Mouse (Mus musculus) c-Kit-positive CD71-negative TER-119-negative erythroid progenitor cells, embryonic 14.5 days (primary cell): ENCODE measurements around the gene Grin2b.

Source experiments
- DNase-seq: peaks from one replicate; pipeline ENCODE4 v3.0.0-alpha.2; 2013; ENCODE audit warnings: low read depth

Grin2b gene

DNA sequence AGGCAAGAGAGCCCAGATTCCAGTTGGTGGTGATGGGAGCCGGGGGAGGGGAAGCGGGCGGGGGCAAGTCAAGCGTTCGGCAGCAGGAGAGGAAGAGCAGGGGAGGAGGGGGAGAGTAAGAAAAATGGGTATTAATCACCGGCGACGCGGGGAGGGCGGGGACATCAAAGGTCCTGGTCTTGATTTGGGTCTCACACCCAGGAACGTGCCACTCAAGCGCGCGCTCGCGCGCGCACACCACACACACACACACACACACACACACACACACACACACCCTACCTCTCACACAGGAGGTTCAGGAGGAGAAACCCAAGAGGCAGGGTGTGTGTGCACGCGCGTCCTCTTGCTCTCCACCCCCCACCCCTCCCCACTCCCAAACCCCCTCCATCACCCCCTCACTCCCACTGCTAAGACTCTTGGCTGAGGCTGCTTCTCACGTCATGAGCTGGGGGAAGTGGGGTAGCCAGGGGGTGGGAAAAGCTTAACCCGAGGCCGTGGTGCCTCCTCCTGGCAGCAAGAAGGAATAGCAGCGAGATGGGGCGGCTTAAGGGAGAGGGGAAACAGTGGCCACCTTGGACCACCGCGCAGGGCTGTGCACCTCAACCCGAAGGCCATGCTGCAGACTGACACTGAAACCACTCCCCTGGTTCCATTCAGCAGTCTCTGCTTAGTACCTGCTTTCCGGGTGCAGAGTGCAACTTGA, at the start of gene Grin2b:
Grin2b (minus strand) TSS at position 321 of the 706 bp plus-strand sequence.
- no peak for DNase-seq

DNA sequence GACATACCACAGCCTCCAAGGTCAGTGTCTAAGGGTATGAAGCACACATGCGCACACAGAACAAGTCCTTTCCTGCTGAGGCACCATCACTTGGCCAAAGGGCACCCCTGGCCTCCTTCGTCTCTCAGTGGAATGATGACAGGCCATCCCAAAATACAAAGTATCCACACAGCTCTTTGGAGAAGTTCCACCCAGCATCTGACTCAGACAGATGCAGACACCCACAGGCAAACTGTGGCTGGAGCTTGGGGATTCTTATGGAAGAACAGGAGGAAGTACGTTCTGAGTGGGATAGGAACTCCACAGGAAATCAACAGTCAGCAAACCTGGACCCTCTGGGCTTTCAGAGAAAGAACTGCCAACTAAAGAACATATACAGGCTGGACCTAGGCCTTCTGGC, 48.6 kb upstream of the Grin2b start:
- DNase-seq: no peak

DNA sequence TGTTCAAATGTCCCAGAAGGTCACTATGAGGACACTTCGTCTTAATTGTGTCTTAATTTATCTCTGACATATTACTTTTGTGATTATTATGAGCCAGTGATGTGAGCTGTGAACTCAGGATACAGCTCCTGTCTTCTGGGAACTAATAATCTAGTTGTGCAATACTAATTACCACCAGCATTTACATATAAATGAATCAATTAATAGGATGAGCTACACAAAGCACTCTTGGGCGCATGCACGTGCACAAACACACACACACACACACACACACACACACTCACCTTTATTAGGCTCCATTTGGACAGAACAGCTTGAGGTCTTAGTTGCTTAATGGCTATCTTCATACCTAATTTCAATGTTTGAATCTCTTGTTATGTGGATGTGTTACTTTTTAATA, 37.1 kb upstream of the Grin2b start:
- no peak for DNase-seq

DNA sequence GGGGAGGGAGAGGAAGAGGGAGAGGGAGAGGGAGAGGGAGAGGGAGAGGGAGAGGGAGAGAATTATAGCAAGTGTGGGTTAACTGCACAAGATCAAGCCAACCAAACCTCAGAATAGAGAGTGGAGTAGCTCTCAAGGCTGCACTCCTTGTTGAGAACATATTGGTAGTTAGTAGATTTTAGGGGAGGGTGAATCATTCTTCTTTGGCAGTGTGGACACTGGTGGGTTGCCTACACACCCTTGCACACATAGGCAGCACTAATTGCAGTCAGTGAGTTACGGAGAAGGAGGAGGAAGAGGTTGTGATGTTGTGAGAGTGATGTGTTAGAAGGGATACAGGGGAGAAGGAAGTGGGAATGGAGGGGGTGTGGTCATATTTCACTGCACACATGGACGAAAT, 26.5 kb upstream of the Grin2b start:
- DNase-seq: no peak

DNA sequence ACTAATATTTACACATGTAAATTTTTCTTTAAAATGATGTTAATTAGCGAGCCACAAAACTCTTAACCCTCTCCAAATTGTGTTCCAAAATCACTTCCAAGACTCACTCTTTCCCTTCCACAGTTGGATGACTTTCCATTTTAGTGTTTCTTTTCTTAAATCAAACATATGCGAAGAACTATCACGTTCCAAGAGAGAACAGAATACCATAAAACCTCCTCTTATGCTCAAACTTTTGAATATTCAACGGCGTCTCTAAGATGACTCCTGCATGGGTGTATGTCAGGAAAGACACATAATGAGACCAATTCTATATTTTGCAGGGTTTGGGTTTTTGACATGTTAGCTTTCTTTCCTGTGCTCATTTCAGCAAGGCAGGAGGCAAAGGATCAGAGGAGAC, 21.3 kb upstream of the Grin2b start:
- DNase-seq: no peak

DNA sequence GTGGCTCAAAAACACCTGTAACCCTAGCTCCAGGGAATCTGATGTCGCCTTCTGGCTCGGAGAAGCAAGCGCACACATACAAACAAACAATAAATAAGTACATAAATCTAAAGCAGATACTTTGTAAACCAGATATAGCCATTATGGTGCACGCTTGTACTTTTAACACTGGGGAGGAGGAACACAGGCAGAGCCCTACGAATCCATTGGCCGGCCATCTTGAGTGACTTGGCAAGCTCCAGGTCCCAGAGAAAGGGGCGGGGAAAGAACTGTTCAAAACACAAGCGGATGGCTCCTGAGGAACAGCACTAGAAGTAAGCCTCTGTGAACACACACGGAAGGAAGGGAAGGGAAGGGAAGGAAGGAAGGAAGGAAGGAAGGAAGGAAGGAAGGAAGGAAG, 4.8 kb upstream of the Grin2b start:
- DNase-seq: no peak

DNA sequence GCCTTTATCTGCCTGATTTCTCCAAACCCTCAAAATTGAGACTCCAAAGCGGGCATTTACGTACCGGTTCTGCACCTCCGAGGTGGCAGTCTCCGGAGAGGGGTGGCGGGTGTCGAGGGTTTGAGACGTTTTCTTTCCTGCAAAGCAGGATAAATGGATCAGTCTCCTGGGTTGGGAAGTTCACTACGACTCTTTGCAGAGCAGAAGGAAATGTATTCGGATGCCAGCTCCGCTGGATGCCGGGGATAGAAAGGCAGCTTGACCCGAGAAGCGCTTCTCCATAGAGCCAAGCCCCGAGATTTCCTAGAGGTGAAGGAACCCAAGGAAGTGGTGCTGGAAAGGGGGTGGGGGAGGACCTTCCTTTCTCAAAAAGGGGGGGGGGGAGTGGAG, 515 bp downstream of the Grin2b start:
- DNase-seq: no peak

DNA sequence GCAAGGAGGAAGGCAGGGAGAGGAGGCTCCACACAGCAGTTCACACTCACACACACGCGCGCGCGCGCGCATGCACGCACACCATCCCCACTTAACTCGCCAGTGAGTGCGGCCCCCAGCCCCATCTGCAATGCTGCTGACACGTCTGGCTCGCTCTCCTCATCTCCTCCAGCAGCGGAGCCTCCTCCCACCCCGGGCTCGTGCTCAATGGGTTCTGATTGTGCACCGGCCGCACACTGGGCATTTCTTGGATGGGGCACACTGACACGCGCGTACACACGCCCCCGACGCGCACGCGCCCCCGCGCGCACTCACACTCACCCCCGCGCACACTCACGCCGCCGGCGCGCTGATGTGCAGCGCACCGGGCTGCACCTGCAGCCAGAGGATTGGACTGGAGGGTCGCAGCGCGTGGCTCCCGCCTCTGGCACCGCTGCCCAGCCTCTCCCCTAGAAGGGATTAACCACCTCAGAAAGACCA, 1.1 kb downstream of the Grin2b start:
- no peak for DNase-seq

DNA sequence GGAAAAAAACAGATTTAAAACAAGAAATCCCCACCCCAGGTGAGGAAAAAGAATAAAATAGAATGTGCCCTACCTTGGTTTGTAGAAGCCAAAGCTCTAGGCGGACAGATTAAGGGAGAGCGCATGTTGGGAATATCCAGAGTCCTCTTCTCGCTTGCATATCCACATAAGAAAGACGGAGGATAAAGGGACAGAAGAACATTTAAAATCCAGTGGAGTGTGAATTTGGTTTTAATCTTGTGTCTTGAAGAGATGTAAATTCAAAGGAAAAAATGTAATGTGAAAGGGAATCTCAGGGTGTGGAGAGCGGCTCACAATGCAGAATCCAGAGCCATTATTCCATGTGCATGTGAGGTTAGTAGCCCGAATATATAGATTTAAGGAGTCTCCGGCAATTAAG, 2.0 kb downstream of the Grin2b start:
- DNase-seq: no peak

DNA sequence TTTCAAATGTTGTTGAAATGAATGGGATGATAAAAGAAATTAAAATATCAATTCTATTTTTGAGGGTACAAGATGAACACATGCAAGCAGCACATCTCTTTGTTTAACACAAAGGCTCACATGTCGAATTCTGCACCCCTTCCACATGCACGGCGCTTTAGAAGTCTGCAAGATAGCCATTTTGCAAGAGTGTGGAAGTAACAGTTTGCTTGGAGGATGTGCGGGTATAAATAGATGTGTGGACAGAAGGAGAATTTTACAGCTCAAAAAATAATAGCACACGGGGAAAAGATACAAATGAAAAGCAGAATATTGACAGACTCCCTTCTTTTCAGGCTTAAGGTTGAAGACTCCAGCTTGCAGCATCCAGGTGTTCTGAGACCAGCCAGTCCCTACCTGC, 2.9 kb downstream of the Grin2b start:
- no peak for DNase-seq

DNA sequence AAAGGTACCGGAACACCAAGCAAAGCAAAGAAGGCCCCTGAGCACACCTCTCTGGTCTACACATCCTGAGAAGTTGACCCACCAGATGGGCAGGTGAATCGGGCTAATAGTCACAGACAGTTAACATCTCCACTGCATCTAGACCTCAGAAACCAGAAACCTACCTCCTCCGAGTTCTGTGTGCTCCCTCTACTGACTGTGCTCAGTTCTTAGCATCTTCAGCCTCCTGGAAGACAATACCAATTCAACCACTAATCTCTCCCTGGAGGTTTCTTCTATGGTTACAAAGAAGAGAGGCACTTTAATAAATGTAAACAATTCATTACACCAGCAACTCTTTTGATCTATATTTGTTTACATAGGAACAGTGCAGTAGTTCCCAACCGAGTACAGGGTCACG, 6.0 kb downstream of the Grin2b start:
- no peak for DNase-seq

DNA sequence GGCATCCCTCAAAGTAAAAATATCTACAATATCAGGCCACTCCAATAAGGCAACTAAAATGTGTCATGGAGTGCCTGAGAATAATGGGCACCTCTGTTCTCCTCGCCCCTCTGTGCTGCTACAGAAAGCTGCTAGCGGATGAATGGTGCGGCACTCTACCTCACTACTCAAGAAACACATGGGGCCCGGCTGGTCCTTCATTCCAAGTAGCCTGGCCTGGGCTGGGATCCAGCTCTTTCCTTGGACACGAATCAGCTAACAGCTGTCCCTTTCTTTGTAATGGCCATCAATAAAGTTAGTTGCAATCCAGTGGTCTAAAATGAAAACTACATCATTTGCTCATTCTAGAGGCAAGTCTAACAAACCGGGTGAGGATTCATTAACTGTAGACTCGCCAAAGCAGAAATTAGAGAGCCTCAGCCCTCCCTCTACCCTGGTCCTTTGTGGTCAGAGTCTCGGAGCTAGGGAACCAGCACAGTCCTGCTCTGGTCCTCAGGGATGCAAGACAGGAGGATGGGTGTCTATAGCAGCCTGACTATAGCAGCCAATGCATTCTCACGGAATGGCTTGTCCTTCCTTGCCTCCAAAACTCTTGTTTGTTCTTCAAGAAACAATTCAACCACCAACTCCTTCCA, 7.8 kb downstream of the Grin2b start:
- no peak for DNase-seq

DNA sequence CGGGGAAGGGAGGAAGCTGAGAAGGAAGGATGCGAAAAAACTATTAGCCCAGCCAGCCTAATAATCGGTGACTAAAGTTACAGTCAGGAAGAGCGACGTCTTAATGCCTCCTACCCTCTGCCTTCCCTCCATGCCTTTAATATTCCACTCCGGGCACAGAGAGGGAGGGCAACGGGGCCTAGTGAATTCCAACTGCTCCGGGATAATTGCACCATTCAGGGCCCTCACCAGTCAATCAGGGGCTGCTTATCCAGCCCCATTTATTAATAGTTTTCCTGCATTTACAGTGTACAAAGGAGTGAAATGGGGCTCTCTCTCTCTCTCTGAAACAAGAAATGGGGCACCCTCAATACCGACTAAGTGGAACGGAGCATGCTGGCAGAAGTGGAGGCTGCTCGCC, 11.2 kb downstream of the Grin2b start:
- no peak for DNase-seq

DNA sequence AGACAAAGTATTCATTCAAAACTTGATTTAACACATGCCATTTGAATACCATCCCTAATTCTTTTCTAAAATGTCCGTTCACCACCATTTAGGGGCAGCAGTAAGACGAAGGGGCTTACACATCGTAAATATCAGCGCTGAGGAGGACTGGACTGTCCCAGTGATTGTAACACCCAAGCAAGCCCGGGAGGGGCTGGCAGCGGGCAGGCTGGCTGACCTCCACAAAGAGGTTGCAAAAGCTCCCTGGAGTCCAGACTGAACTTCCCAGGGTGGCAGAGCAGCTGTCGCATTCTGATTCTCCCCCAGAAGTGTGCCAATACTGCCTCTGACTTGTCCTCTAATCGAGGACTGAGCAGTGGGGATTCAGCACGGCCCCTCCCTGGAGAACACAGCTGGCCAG, 19.9 kb downstream of the Grin2b start:
- no peak for DNase-seq

DNA sequence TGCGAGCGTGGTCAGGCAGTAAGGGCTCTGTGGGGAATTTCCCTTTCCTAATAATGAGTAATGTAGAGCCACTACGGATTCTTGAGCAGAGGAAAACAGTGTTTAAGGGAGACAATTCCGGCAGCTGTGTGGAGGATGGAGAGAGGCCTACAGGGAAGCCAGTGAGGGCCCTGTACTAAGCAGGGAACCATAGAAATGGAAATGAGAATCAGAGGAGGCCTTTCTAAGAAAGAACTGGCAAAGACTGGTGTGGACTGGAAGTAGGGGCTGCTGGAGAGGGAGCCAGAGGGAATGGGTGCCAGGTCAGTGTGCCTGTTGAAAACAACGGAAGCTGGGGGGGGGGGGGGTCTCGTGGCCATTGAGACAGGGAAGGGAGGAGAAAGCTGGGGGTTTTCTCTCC, 23.2 kb downstream of the Grin2b start:
- DNase-seq: no peak

DNA sequence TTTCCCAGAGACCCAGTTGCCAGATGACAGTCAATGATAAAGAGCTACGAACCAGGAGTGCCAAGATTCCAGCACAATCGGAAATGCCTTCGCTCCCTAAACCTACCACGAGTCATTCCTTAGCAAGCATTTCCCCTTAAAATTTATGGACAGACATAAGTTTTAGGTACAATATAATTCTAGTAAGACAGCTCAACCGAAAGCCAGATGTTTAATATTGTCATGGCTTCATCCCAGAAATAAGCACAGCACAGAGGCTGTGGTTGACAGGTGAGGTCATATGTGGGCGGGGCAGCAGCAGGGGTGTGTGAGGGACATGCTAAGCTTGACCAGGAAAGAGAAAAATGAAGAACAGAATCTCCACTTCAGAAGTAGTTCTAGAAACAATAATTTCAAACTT, 33.3 kb downstream of the Grin2b start:
- no peak for DNase-seq

DNA sequence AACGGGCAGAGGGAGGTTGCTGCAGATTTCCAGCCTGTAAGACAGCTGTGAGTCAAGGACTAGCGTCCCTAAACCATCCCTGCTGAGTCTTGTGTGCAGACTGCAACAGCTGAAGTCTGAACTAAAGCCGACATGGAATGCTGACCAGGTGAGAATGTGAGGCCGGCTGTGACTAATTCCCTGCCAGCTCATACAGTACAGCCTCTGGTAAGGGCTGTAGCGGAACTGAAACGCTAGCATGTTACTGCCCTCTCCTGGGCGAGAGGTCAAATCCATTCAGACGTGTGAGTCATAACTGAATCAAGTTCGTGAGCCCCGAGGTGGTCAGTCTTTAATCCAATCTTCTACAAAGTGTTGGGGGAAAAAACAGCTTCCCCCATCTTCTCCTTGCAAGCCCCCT, 42.9 kb downstream of the Grin2b start:
- no peak for DNase-seq

DNA sequence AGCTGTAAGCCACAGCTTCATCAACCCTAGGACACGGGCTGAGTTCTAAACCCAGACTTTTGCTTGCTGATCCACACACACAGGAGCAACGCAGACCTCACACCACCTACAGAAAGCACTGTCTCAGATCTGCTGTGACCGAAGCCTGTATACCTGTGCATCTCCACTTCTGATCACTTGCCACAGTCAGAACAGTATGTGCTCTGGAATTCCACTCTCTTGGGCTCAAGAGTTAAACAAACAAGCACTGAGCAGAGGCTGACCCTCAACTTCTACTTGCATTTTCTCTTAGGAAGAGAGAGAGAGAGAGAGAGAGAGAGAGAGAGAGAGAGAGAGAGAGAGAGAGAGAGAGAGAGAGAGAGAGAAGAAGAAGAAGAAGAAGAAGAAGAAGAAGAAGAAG, 50.7 kb downstream of the Grin2b start:
- no peak for DNase-seq

DNA sequence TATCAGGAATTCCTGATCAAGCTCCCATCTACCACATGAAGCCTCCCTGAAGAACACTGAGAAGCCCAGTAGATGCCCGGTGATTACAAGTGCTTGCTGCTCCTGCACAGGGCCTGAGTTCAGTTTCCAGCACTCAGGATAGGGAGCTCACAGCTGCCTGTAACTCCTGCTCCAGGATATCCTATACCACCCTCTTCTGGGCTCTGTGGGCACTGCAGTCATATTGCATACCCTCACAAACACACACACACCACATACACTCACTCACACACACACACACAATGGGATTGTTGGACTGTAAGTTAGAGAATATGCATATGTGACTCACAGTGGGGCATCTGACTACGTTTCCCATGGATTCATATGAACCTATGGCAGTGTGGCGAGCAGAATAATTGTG, 55.9 kb downstream of the Grin2b start:
- no peak for DNase-seq

DNA sequence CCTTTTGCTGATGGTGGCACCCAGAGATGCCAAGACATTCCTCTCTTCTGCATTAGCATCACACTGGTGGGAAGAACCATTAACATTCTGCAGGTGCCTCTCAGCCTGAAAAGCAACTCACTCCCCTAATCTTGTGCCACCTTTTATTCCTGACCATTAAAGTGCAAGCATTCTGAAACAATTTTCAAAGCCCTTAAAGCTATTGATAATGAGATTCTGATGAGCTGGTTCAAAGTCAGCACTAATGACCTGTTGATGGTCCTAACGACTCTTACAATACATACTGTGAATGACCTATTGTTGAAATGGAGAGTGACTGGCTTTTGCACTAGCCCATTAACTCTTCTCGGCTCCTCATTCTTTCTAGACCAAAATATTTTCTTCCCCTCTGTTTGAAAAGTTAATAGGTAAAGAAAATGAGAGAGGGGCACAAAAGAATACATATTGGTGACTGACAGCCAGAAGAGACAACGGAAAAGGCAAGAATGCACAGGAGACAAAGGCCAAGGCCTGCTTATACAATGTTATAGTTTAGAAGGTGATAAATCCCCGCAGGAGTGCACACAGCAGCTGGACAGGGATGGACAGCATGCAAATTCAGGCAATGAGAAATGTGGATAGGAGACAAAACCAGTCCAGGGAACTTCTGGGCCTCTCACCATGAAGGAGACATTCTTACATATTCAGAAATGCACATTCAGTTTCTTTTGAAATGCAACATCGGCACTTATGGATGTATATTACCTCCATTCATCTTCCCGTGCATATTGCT, 59.5 kb downstream of the Grin2b start:
- DNase-seq: no peak

DNA sequence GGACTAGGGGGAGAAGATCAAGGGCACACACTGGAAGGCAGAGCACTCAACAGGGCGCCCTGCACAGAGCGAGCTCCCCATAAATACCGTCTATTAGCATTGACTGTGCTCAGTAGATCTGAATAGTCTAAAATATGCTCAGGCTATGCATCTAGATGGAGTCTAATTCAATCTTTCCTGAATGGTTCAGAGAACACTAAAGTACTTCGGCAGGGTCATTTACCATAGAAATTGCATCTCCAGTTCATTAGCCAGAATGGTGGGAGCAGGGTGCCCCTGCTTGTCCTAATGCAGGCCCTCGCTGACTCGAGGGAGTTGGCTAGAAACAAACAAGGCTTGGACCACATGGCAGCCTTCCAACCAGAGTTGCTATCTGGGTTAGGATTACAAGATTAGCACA, 64.1 kb downstream of the Grin2b start:
- no peak for DNase-seq

DNA sequence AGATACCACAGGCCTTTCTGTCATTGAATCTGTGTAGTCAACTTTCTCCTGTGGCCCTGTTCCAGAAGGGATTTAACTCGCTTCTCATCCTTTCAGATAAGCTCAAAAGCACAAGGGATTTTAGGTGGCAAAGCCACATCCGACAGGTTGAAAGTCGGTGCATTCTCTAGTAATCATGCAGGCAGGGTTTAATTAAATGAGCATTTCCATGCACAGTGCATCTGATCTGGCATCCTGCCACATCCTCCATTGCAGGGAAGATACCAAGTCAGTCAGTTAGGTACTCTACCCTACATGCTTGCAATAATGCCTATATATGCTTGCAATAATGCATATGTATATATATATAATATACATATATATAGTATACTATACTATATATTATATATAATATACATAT, 64.8 kb downstream of the Grin2b start:
- DNase-seq: no peak

DNA sequence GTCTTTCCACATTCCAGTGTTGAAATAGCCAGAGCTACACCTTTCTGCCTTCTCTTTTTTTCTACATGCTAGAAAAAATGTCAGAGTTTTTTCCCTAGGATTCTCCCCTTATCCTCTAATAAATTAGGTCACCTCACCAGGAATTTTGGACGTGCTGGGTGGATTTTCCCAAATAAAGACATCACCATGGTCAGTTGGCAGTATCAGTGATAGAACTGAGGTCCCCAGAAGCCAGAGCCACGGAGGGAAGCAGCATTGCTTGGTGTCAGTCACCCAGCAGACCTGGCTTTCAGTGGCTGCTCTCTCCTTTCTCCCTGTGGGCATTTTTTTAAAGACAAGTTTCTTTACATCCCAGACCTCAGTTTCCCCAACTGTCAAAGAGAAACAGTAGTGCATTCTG, 68.1 kb downstream of the Grin2b start:
- DNase-seq: no peak
